Mouse (Mus musculus) gastrocnemius, postnatal 25 days (tissue): ENCODE results near the gene Ankrd31. TPM values are rescaled to one million over a fixed set of nuclear protein-coding genes. Genes with fewer than 3 reads are reported as not detected.
"Not testable (repeated sequence)": the region's sequence is repeated elsewhere in the genome, so short reads cannot be mapped to it uniquely, and the experiment has no call there.

Experiments
- DNase-seq: peaks from one replicate; pipeline ENCODE4 v3.0.0; 2022
- long read RNA-seq, 2 experiments: library from polyadenylated mRNA; stranded (forward); transcript quantifications; one replicate each; pipeline ENCODE4 v2.0.0; 2021
- total RNA-seq, 2 experiments: library from RNA; stranded (reverse); gene quantifications; 1 replicate in 1 of 2; 2 replicates in 1 of 2; pipeline ENCODE4 v1.2.3; 2021

Ankrd31 gene
- total RNA-seq, result not detected
- long read RNA-seq, experiment 1, result 0 reads
- long read RNA-seq, experiment 2, partial matches to known transcripts, result 0 of 1 reads
- long read RNA-seq, experiment 2, other reads (novel, unspliced or antisense), result 1 of 1 reads

DNA sequence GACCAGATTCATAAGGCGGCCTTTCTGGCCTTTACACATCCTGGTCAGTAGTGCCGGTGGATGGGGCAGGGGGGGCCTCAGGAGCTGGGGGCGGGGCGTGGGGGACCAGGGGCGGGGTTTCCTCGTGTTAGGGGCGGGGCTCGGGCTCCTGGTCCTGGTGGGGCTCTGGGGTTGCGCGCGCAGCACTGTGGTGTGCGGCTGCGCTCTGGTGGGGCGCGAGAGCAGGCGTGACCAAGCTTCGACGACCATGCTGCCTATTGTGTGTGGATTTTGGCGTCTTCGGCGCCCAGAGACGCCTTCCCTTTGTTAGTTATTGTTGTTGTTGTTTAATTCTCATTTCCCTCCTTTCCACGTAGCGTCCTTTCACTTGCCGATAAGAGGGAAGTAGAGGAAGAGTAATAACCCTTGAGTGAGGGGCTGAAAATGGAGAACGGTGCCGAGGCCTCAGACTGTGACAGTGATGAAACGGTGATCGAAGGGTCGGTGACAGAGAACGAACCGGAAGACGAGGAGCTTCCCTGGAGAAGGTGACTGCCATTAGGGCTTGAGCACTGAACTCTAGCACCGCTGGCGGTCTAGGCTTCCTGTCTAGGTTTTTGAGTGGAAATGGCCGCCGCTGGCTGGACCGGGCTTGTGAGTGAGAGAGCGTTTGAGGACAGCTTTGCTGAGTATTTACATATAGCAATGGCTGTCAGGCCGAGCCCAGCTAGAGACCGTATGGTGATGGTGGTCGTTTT, at the start of gene Ankrd31:
Ankrd31 (plus strand) TSS at position 164 of the 737 bp plus-strand sequence.
- no peak for DNase-seq

DNA sequence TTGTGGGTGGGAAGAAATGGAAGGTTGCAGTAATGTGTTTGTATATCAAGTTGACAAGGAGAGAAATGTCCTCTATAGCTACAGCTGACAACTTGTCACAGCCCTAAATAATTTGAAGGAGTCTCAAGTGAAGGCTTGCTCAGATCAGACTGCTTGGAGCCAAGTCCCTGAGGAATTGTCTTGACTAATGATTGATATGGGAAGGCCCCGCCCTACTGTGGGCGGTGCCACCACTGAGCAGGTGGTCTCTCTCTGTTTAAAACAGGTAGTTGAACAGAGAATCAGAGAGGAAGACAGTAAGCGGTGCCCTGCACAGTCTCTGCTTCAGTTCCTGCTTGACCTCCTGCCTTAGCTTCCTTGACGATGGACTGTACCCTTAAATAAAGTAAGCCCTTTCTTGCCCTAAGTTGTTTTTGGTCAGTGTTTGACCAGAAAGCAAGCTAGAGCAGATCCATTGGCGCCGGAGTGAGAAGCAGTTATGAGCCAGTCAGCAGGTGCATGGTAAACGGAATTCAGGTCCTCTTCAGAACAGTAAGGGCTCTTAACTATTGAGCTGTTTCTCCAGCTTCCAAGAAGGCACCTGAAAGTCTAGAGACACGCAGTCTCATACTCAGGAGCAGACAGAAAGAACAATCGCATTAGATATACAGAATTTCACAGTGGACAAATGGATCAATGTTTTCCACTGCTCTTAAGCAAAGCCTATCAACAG, 45.3 kb upstream of the Ankrd31 start:
- no peak for DNase-seq

DNA sequence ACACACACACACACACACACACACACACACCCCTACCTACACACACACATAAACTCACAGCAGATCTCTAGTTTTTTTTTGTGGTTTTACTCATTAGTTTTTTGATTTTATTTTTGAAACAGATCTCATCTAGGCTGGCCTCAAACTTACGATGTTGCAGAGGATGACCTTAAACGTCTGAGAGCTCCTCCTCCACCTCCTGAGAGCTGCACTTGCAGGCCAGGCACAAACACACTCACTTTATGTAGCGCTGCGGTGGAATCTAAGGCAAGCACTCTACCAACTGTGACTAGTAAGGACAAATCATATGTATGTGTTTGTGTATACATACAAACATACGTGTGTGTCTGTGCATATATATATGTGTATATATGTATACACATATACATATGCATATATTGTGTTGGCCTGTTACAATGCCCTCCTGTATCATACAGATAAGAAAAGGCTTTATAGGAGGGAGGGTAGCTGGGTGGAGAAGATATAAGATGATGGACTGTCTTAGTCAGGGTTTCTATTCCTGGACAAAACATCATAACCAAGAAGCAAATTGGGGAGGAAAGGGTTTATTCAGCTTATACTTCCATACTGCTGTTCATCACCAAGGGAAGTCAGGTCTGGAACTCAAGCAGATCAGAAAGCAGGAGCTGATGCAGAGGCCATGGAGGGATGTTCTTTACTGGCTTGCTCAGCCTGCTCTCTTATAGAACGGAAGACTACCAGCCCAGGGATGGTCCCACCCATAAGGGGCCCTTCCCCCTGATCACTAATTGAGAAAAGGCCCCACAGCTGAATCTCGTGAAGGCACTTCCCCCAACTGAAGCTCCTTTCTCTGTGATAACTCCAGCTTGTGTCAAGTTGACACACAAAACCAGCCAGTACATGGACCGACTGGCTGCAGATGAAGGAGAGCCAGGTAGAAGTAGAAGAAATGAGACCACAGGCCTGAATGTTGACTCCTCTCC, 38.5 kb upstream of the Ankrd31 start:
- DNase-seq, result no peak

DNA sequence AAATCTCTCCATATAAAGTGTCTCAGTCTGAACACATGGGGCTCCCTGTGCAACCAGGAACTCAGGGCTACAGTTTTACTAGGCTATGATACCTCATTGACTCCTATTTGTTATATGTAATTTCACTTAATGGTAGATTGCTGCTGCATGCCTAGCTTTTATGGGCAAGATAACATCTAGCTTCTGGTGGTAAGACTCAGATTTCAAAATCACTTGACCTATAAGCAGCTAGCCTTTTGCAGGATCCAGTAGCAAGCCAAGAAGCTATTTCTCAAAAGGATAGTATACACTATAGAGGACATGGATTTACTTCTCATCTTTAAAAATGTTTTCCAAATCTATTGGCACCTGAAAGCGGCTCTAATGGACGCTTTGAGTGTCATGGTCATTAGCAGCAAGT, 31.8 kb upstream of the Ankrd31 start:
- DNase-seq, result no peak

DNA sequence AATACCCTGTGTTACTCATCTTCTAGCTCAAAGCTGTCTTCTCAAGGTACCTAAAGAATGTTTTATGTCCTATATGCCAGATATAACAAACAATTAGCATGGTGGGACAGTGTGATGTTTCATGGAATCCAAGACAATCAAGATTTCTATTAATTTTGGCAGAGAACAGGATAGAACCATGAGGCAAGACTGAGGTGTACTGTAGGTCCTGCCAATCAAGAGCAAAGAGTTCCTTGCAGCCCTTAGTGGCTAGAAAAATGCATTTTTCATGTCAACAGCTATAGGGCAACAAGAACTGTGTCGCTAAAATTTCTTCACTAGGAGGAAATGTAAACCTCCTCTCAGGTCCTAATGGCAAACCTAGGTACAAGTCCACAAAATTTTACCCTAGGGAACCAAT, 30.3 kb upstream of the Ankrd31 start:
- no peak for DNase-seq

DNA sequence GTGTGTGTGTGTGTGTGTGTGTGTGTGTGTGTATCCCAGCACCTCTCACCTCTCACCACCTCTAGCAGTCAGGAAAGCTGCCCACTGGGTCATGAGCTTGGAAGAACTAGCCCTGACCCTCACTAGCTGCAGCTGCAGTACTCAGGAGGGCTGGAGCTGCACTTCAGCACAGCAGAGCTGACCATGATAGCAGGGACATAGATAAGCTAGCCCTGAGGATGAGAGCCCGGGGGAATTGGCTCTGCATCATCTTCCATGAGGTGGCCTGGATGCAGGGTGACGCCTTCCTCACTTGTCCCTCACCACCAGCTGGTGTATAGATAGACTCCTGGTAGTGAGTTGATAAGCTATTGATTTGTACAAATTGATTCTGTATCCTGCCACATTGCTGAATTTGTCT, 28.1 kb upstream of the Ankrd31 start:
- no peak for DNase-seq

DNA sequence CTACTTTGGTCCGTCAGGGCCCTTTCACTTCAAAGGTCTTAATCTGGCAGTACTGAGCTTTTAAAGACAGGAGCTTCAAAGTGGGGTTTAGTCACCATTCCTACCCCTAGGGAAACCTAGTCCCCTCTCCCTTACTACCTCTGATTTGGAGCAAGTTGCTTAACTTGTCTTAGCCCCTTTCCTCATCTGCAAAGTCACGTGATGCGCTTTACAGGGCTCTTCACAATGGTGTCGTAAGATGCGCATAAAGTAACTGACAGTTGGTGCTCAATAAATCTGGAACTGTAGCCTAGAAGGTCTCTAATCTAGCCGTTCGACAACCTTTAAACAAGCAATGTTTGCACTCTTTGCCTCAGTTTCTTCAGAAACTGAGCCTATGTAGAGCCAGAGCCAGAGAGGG, 19.8 kb upstream of the Ankrd31 start:
- no peak for DNase-seq

DNA sequence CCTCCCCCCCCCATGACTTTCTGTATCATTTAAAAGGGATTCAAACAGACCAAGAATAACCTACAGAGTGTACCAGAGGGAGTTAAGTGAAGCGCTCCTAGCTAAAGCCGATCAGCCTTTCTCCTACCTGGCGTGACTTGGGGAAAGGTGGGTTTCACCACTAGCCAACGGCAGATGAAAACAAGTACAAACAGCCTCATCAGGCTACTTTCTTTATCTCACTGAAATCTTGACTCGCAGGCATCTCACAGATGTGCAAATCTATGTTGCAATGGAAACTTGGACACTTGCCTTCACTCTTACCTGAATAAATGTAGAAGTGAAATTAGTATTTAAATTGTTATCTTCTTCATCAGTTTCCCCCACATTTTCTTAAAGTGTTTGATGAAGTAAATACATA, 18.9 kb upstream of the Ankrd31 start:
- DNase-seq, result no peak

DNA sequence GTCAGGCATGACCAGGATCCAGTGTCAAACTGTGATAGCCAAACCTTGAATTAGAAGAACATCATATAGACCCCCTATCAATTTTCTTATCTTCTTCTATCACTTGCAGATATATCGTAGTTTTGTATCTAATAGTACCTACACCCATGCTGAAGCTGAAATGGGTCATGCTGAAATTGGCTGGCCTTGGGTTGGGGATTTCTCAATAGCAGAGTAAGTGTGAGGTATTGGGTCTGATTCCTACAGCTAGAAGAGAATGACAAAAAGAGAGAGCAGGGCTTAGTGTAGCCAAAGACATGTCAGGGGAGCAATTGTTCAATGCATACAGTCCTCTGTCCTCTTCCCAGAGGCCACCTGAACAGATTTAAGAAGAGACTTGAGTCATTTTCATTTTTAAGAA, 18.0 kb upstream of the Ankrd31 start:
- DNase-seq, result no peak

DNA sequence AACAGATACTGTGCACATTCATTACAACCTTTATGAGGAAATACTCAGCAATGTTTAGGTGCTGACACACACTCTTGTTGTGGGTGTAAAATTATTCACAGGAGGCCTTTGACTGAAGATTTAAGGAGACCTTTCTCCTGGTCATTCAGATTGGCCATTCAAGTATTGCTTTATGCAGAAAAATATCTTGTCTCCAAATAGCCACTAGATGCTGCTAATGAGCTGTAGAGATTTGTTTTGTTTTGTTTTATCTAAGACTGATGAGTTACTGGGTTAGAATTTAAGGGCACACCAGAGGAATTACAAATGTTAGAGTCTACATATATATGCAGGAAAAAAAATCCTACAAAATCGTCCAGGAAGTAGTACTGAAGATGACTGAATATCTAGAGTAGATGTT, 12.9 kb upstream of the Ankrd31 start:
- no peak for DNase-seq

DNA sequence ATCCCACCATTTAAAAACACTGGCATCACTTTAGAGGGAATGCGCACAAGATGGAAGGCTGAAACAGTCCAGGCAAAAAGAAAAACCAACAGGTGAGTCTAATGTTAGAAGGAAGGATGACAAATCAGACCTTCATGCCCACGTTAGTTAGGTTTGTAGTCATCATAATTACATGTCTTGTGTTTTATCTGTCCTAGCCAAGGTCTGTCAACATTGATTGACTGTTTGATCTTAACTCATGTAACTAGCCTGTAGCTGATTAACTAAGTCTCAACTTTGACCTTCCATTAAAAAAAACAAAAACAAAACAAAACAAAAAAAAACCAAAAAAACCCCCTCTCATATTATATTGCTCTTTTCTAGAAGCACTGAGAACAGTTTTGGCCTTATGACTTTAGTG, 7.9 kb upstream of the Ankrd31 start:
- DNase-seq, result no peak

DNA sequence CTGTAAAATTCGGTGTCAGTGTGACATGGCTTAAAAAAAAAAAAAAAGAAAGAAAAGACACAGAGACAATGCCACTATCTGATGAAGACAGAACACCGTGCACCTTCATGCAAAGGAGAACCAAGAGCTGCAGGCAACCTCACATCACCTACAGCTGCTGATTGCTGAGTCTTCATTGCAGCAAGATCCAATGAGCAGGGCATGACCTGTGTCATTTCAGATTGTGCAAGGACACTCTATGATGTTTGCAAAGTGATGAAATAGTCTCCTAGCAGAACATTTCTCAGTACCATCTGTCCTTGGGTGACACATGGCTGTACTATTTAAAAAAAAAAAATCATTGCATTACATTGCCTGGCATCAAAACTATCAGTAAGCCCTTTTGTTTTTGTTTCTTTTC, 5.2 kb upstream of the Ankrd31 start:
- DNase-seq, result no peak

DNA sequence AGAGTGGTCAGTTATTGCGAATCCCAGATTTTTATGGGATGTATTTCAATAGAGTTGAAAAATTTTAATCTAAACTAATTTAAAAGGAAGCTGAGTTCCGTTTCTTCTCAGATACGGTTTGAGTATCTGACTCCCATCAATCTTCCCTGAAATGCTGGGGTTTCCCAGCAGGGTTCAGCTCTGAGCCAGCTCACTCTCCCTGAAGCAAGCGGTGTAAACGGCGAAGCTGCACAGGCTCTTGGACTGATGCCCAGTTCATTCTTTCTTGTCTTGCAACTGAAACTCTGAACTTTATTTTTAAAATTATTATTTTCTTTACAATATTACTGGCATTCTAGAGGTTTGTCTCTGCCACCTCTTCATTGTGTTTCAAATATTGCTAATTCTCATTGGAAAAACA, 2.0 kb upstream of the Ankrd31 start:
- DNase-seq, result no peak

DNA sequence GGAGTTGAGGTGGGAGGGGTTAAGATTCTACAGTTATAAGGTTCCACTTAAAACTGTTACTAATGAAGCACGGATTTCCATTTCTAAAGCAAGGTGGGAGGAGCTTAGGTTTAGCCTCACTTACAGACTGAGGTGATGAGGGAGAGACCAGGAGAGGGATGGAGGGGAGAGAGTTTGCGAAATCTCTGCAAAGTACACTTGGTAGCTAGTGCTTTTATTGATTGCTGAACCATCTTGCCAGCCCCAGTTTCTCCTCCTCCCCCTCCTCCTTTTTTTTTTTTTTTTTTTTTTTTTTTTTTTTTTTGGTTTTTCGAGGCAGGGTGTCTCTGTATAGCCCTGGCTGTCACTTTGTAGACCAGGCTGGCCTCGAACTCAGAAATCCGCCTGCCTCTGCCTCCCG, 1.8 kb downstream of the Ankrd31 start:
- DNase-seq, result no peak

DNA sequence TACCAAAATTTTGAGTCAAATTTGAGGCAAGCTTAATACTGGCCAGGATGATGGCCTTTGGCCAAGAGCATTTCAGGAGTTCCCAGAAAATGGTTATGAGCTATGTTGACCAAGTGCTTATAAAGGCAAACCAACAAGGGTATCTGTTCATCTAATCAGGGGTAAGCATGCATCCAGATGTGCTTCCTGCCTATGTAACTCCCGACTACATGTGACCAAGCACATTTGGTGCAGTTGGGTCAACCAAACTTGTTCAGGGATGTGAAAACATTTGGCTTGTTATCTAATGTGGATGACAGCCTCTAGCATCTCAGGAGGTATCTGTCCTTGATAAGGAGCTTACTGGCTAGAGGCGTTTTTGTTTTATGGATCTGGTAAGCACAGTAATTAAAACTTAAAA, 12.8 kb downstream of the Ankrd31 start:
- no peak for DNase-seq

DNA sequence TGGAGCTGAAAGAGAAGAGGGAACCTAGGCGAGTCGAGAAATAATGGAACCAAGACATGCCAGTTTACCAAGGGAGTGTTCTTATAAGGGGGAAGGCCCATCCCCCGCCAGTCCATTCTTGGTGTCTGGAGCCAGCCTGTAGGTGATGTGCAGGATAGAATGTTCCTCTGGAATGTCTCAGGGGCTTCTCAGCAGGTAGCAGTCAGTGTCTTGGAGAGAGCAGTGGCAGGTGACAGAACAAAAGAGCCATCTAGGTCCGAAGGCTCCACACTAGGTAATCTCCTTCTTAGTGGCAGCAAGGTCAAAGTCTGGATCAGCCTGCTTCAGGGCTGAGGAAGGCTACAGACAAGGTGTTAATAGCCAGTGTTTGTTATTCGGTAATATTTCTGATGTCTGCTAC, 38.0 kb downstream of the Ankrd31 start:
- DNase-seq, result not testable (repeated sequence)

DNA sequence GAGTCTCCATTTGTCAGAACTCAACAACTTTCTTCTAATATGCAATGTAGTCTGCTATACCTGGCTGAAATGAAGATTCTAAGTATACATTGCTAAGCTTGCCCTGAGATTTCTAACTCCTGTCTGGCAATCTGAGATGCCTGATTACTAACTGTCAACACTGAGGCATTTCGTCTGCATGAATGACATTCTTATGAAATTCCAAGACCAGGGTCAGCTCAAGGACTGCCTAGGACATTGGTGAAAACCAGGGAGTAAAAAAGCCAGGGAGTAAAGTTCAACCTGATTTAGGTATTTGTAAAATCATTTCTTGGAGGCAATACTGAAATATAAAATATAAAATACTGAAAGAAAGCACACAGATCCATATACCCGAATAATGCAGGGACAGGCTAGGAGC, 45.4 kb downstream of the Ankrd31 start:
- no peak for DNase-seq

DNA sequence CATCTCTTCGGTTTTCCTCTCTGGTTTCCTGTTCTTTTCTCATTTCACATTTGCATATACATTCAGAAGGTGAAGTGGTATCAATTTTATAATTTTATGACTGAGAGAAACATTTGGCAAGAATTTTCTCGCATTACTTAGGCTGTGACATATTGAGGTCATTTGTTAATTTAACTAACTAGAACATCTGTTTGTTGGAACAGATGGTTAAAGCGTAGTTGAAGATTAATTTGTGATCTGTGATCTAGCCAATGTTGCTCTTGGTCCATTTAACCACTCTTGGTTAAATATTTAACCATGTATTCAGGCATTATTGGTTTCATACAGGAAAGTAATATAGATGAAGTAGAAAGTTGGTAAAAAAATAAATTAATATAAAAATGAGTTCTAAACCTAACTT, 47.2 kb downstream of the Ankrd31 start:
- DNase-seq, result no peak

DNA sequence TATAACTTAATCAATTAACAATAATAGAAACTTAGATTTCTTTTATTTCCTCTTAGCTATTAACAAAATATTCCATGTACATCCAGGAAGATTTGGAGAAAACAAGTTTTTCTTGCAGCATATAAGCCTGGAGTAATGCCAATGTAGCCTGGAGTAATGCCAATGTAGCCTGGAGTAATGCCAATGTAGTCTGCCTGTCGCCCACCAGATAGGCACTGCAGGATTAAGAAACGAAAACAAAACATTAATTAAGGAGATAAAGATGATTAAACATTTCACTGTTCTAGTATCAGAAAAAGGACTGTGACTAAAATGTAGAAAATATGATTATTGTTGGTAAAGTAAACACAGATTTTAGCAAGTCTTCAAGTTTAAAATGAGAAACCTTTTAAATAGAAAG, 49.4 kb downstream of the Ankrd31 start:
- no peak for DNase-seq

DNA sequence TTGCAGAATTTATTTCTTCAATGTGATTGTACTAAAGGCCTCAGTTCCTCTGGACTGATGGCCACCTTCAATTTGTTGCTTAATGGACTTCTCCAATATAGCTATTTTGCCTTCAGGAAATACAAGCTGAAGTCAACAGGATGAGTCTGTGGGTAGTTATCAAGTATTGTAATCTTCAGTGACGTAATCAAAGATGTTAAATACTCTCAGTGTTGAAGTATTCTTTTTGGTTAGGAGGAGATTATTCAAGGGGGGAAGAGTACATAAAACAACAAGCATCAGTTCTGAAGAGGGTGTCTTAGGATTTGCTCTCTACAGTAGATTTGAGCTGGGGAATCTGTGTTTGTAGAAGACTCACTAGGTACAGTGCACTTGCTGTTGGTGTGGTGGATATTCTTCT, 101.7 kb downstream of the Ankrd31 start:
- DNase-seq, result no peak

DNA sequence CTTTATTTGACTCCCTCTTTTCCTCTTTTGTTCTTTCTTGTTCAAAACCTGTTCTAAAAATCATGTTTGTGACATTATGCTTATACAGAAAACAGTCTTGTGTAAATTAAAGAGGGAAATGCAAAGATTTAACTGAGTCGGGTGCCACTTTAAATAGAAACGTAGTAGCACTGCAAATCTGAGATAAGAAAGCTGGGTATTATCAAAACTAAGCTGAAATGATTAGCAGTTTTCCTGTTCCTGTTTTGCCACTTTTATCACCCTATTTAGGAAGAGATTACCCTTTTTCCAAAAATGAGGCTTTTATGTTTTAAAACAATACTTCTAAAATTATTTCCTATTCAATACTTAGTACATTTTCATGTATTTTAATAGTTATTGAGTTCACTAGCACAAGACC, 104.1 kb downstream of the Ankrd31 start:
- no peak for DNase-seq

DNA sequence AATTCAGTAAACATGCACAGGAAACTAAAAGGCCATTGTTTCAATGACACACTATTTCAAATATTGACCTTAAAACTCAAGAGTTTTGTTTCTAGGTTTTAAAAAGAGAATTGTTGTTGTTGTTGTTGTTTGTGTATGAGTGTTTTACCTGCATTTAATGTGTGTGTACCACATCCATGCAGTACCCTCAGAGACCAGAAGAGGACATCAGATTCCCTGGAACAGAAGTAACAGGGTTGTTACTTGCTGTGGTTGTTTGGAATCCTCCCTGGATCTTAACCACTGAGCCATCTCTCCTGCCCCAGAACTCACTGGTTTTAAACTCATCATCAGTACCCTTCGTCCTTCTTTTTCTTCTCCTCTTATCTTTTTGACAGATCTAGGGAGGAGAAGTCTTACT, 105.2 kb downstream of the Ankrd31 start:
- no peak for DNase-seq

DNA sequence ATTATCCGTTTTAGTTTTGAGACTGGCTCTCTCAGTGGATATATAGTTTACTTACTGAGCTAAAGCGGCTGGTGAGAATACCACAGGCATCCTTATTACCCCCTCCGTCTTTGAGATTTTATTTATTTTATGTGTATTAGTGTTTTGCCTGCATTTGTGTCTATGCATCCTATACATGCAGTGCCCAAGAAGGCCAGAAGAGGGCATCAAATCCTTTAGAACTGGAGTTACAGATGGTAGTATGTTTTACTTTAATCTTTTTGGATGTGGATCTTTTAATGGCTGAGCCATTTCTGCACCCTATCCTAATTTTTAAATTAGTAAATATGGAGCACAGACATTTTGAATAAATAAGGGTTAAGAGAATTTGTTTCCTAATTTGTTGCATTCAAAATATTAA, 107.1 kb downstream of the Ankrd31 start:
- DNase-seq, result no peak
